21 mouse cellular contexts compared by ENCODE assay signal in genomic region chr10:78334923-78335561, GRCm38 (mm10). TPM values are rescaled to one million over a fixed set of nuclear protein-coding genes. Genes with fewer than 3 reads are reported as not detected.
A peak's percentile ranks its signal among the peaks of the same experiment; 100 is the strongest.
DNase-seq lines count a peak whose midpoint lies in the region; ATAC-seq and TF ChIP-seq lines count a peak whose summit lies in the region.
"Had no signal": no experiment of that assay in that cellular context is flagged by ENCODE, and none has a peak within 500 bp of the region (broad histone marks: within the 10 kb centered on the region; RNA-seq: fewer than 3 reads in every experiment).

No protein-coding gene starts in this region.

- no peaks in the 10 kb centered on the region for H3K9me3 ChIP-seq in embryonic facial prominence, embryonic 15.5 days (replicated peaks)
- H3K9me3 ChIP-seq: G1E; liver, embryonic 13.5 days; lung, embryonic 15.5 days; midbrain, embryonic 12.5 days had no signal

- no peak for TF ChIP-seq CTCF in layer of hippocampus, adult 2 months (conservative IDR thresholded peaks at IDR 0.05)

- H3K4me2 ChIP-seq in embryonic facial prominence, embryonic 15.5 days (replicated peaks): no peak overlapping the region
- H3K4me2 ChIP-seq: hindbrain, embryonic 14.5 days; liver, embryonic 13.5 days; lung, embryonic 15.5 days; midbrain, embryonic 12.5 days had no signal

- H3K27me3 ChIP-seq in embryonic facial prominence, embryonic 15.5 days: no peaks in the 10 kb centered on the region
- H3K27me3 ChIP-seq: liver, embryonic 13.5 days; lung, embryonic 15.5 days; midbrain, embryonic 12.5 days had no signal

- WGBS in embryonic facial prominence, embryonic 15.5 days: 59% methylated on average over 6 of the region's 6 CpGs

- no peak for ATAC-seq in embryonic facial prominence, embryonic 15.5 days (ENCODE audit: insufficient number of reproducible peaks, low FRiP score, low TSS enrichment, low read depth)
- ATAC-seq: CD4-positive, CD25-positive, alpha-beta regulatory T cell, adult 4 months; forebrain, embryonic 16.5 days; intestine, postnatal 0 days had no signal

- H3K36me3 ChIP-seq in embryonic facial prominence, embryonic 15.5 days: no peaks in the 10 kb centered on the region
- H3K36me3 ChIP-seq: G1E; liver, embryonic 13.5 days; lung, embryonic 15.5 days had no signal

- H3K9ac ChIP-seq in embryonic facial prominence, embryonic 15.5 days: no peak overlapping the region
- H3K9ac ChIP-seq: hindbrain, embryonic 14.5 days; liver, embryonic 13.5 days; lung, embryonic 15.5 days; midbrain, embryonic 12.5 days had no signal

- intact Hi-C loops in left cerebral cortex, postnatal 4 days (cut with DNase I): no loop called here

- peaks cover 25% of the 10 kb centered on the region for H3K4me1 ChIP-seq in embryonic facial prominence, embryonic 15.5 days
- H3K4me1 ChIP-seq: liver, embryonic 13.5 days; lung, embryonic 15.5 days had no signal

- peak overlapping the region; percentile 79 for H3K27ac ChIP-seq in layer of hippocampus, adult 2 months
- H3K27ac ChIP-seq in embryonic facial prominence, embryonic 15.5 days (replicated peaks): peak overlapping the region; percentile 61
- H3K27ac ChIP-seq: hindbrain, embryonic 14.5 days; liver, embryonic 13.5 days; lung, embryonic 15.5 days; macrophage; midbrain, embryonic 12.5 days had no signal

- H3K4me3 ChIP-seq in layer of hippocampus, adult 2 months: no peak overlapping the region
- H3K4me3 ChIP-seq in embryonic facial prominence, embryonic 15.5 days (replicated peaks): no peak overlapping the region
- H3K4me3 ChIP-seq: liver, embryonic 13.5 days; lung, embryonic 15.5 days; midbrain, embryonic 12.5 days had no signal

- DNase-seq in heart, adult 11 months: peak; percentile 94
- no peak for DNase-seq in heart, adult 8-10 months (ENCODE audit: low spot score)
- no peak for DNase-seq in layer of hippocampus, adult 2 months (ENCODE audit: low spot score in 2 of 2)
- no peak for DNase-seq in layer of hippocampus, postnatal 14 days (ENCODE audit: low spot score in 2 of 2)
- peak; percentile 36 to 67 for DNase-seq in kidney, postnatal 25 days
- DNase-seq in left cerebral cortex, postnatal 4 days: no peak
- DNase-seq: adrenal gland, postnatal 14 days; heart, postnatal 14 days; liver, embryonic 13.5 days; retina, postnatal 1 day; right cerebral cortex, postnatal 4 days; thymus, postnatal 4 days had no signal

RNA-seq across cellular contexts. Expression of gene Agpat3, which starts 17.2 kb away (rescaled TPM):
- 100 to 1,000 TPM; 206 to 254 (median 219) TPM for total RNA-seq in heart, adult 8-10 months (2022)
- 100 to 1,000 TPM; 207 to 216 TPM for total RNA-seq in layer of hippocampus, adult 2 months (2021)
- 100 to 1,000 TPM; 258 to 259 TPM for total RNA-seq in layer of hippocampus, postnatal 14 days (2021)
- polyA plus RNA-seq in embryonic facial prominence, embryonic 15.5 days (2015; fragmentation: Nextera tagmentation; extraction: Ambion mirVana): 99.7 and 105 TPM in 2 replicates
- 100 to 1,000 TPM; 169 to 181 TPM for total RNA-seq in left cerebral cortex, postnatal 4 days (2021)

Comparison
In these comparisons a context has a peak if more than half of its experiments do, and no peak if none do; other contexts are left out.
1. DNase-seq: peak in heart, adult 11 months (single experiment) and kidney, postnatal 25 days (2 of 2); none in heart, adult 8-10 months (single experiment), layer of hippocampus, adult 2 months (0 of 2), layer of hippocampus, postnatal 14 days (0 of 2) and left cerebral cortex, postnatal 4 days (single experiment).